Mouse (Mus musculus): ENCODE data around the gene Taf1d.

DNA sequence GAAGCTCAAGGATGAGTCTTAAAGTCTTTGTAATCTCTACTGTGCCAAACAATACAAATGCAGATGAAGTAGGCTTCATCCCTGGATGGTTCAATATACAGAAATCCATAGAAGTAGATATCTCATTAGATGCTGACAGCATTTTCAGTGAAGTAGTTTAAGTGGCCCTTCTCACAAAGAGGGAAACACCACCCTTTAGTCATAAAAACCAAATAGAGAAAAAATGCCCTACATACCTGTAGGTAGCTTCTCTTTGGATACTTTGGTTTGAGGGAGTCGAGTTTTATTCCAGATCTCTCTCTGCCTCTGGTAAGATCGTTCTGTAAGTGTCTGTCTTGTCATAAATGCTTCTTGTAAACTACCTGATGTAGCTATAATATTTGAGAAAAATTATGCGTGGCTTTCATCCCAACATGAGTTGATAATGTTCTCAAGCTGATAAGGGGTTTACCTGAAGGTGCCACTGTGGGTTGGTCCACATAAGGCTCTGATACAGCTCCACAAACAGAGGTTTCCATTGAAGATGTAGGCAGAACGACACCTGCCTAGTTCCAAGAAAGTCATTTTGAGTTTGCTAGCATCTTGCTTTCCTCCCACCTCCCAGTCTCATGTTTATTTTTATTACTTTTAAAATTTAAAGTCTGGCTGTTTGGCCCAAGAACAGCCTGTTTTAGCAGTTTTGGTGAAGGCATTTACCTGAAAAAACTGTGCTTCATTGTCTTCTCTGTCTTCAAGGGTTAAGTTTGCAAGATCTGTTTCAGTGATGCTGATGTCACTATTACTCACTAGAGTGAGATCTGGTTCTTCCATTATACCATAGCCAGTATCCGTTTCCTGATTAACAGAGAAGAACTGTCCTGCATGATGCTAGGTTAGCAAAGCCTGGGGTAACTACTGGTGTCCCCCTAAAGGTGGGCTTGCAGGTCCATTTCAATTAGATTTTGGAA, 11.5 kb downstream of the Taf1d start:
- TF ChIP-seq CTCF (IDR thresholded peaks at IDR 0.05; ENCODE audit: low read depth, low read length) = no peak
- TF ChIP-seq POLR2A (IDR thresholded peaks at IDR 0.05; ENCODE audit: insufficient read depth, low read length) = no peak
